Mouse (Mus musculus): ENCODE results near the gene Rnf121. TPM values are rescaled to one million over a fixed set of nuclear protein-coding genes. Genes with fewer than 3 reads are reported as not detected.
"Not testable (repeated sequence)": the region's sequence is repeated elsewhere in the genome, so short reads cannot be mapped to it uniquely, and the experiment has no call there.

Gene Rnf121
- polyA plus RNA-seq, 1 experiment from 2014 or later: 33.1 TPM

GRCm38 (mm10) chr7:102078517-102078916, 13.2 kb upstream of the Rnf121 start:
- no peak for ATAC-seq (ENCODE audit: low FRiP score)
- Histone ChIP-seq H3K4me2 (replicated peaks) (no peak overlapping the region), H3K27me3 (ENCODE audit: control insufficient read depth, insufficient read depth, low read length) (no peaks in the 10 kb centered on the region), H3K9ac (no peak overlapping the region), H3K9me3 (ENCODE audit: control insufficient read depth, low read length) (no peaks in the 10 kb centered on the region), H3K4me3 (replicated peaks; ENCODE audit: low read length) (no peak overlapping the region), H3K4me1 (replicated peaks; ENCODE audit: control insufficient read depth, insufficient read depth, low read length) (no peaks in the 10 kb centered on the region), H3K36me3 (replicated peaks; ENCODE audit: control insufficient read depth, insufficient read depth) (peaks cover 90% of the 10 kb centered on the region), H3K27ac (no peak overlapping the region)
- WGBS: 78% methylated on average over 7 of the region's 7 CpGs
- peak; percentile 52 for DNase-seq (ENCODE audit: low spot score)

GRCm38 (mm10) chr7:102076714-102077296, 11.5 kb upstream of the Rnf121 start:
- Histone ChIP-seq H3K36me3 (replicated peaks; ENCODE audit: control insufficient read depth, insufficient read depth) (peaks cover 91% of the 10 kb centered on the region), H3K27ac (no peak overlapping the region), H3K9me3 (ENCODE audit: control insufficient read depth, low read length) (no peaks in the 10 kb centered on the region), H3K4me3 (replicated peaks; ENCODE audit: low read length) (no peak overlapping the region), H3K9ac (no peak overlapping the region), H3K4me2 (replicated peaks) (no peak overlapping the region), H3K27me3 (ENCODE audit: control insufficient read depth, insufficient read depth, low read length) (no peaks in the 10 kb centered on the region), H3K4me1 (replicated peaks; ENCODE audit: control insufficient read depth, insufficient read depth, low read length) (no peaks in the 10 kb centered on the region)
- DNase-seq (ENCODE audit: low spot score): no peak
- WGBS: 78% methylated on average over 7 of the region's 7 CpGs
- no peak for ATAC-seq (ENCODE audit: low FRiP score)

DNA sequence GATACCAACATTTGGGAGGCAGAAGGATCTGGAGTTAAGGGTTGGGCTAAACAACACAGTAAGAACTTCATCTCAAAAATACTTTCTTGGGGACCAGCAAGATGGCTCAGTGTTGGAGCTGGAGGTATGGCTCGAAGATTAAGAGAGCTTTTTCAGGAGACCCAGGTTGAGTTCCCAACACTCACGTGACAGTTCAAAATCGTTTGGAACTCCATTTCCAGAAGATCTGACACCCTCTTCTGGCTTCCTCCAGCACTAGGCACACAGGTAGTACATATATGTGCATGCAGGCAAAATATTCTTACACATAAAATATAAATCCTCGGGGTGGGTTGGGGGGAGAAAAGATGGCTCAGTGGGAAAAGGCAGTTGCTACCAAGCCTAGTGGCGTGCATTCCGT, 1.1 kb upstream of the Rnf121 start:
- peak overlapping the region; percentile 65 for H3K4me3 ChIP-seq (replicated peaks; ENCODE audit: low read length)
- ATAC-seq (ENCODE audit: low FRiP score) (no peak), DNase-seq (ENCODE audit: low spot score) (no peak)
- H3K9ac ChIP-seq: peak overlapping the region; percentile 70; the same call in 1 of the 2 replicates
- 84% methylated on average over 6 of the region's 6 CpGs for WGBS
- H3K36me3 ChIP-seq (replicated peaks; ENCODE audit: control insufficient read depth, insufficient read depth): peaks cover 9% of the 10 kb centered on the region; the same call in 1 of the 2 replicates
- peak overlapping the region; percentile 75 for H3K4me2 ChIP-seq (replicated peaks)
- H3K27ac ChIP-seq: no peak overlapping the region
- no peaks in the 10 kb centered on the region for H3K27me3 ChIP-seq (ENCODE audit: control insufficient read depth, insufficient read depth, low read length)
- no peaks in the 10 kb centered on the region for H3K9me3 ChIP-seq (ENCODE audit: control insufficient read depth, low read length)
- H3K4me1 ChIP-seq (replicated peaks; ENCODE audit: control insufficient read depth, insufficient read depth, low read length): peaks cover 22% of the 10 kb centered on the region

- peak overlapping the region; percentile 75 for H3K4me2 ChIP-seq (replicated peaks)
- DNase-seq (ENCODE audit: low spot score): no peak
- no peaks in the 10 kb centered on the region for H3K27me3 ChIP-seq (ENCODE audit: control insufficient read depth, insufficient read depth, low read length)
- no peaks in the 10 kb centered on the region for H3K9me3 ChIP-seq (ENCODE audit: control insufficient read depth, low read length)
- peak overlapping the region; percentile 65 for H3K4me3 ChIP-seq (replicated peaks; ENCODE audit: low read length)
- H3K27ac ChIP-seq: peak overlapping the region; percentile 83
- peak; percentile 51 for ATAC-seq (ENCODE audit: low FRiP score)
- under 1% methylated on average over 9 of the region's 9 CpGs for WGBS
- peak overlapping the region; percentile 70 for H3K9ac ChIP-seq
- H3K4me1 ChIP-seq (replicated peaks; ENCODE audit: control insufficient read depth, insufficient read depth, low read length): peaks cover 22% of the 10 kb centered on the region
- peaks cover 4% of the 10 kb centered on the region; the same call in 1 of the 2 replicates for H3K36me3 ChIP-seq (replicated peaks; ENCODE audit: control insufficient read depth, insufficient read depth)
Observed at GRCm38 (mm10) chr7:102064655-102065045, 619 bp downstream of the Rnf121 start.

DNA sequence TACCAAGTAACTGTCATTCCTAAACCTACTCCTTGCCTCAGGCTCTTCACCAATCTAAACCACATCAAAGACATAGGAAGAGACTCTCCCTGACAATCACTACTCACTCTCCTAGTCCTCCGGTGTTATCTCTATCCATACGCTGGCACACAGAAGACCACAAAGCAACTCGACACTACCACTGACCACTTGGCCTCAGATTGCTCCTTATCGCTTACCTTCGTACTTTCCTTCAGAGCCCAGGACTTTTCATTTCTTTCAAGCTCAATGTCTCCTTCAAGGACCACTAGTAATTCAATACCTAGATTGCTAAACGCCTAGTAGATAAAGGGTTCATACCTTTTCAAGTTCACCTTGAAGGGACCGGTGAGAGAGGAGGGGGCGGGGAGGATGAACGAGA, 1.4 kb downstream of the Rnf121 start:
- ATAC-seq (ENCODE audit: low FRiP score) (no peak), DNase-seq (ENCODE audit: low spot score) (no peak)
- Histone ChIP-seq H3K4me2 (replicated peaks) (peak overlapping the region; percentile 75), H3K9me3 (ENCODE audit: control insufficient read depth, low read length) (no peaks in the 10 kb centered on the region), H3K9ac (peak overlapping the region; percentile 70; the same call in 1 of the 2 replicates), H3K4me1 (replicated peaks; ENCODE audit: control insufficient read depth, insufficient read depth, low read length) (peaks cover 22% of the 10 kb centered on the region), H3K27me3 (ENCODE audit: control insufficient read depth, insufficient read depth, low read length) (no peaks in the 10 kb centered on the region), H3K36me3 (replicated peaks; ENCODE audit: control insufficient read depth, insufficient read depth) (peaks cover 11% of the 10 kb centered on the region), H3K27ac (no peak overlapping the region), H3K4me3 (replicated peaks; ENCODE audit: low read length) (peak overlapping the region; percentile 65)
- 93% methylated on average over 9 of the region's 9 CpGs for WGBS

- no peak overlapping the region for H3K27ac ChIP-seq
- no peaks in the 10 kb centered on the region for H3K27me3 ChIP-seq (ENCODE audit: control insufficient read depth, insufficient read depth, low read length)
- no peak overlapping the region for H3K9ac ChIP-seq
- no peaks in the 10 kb centered on the region for H3K9me3 ChIP-seq (ENCODE audit: control insufficient read depth, low read length)
- H3K4me1 ChIP-seq (replicated peaks; ENCODE audit: control insufficient read depth, insufficient read depth, low read length): peaks cover 22% of the 10 kb centered on the region
- ATAC-seq (ENCODE audit: low FRiP score) (no peak), DNase-seq (ENCODE audit: low spot score) (no peak)
- H3K36me3 ChIP-seq (replicated peaks; ENCODE audit: control insufficient read depth, insufficient read depth): peaks cover 22% of the 10 kb centered on the region
- no peak overlapping the region for H3K4me2 ChIP-seq (replicated peaks)
- no peak overlapping the region for H3K4me3 ChIP-seq (replicated peaks; ENCODE audit: low read length)
- 98% methylated on average over 1 of the region's 1 CpGs for WGBS
Observed at GRCm38 (mm10) chr7:102062203-102062602, 3.1 kb downstream of the Rnf121 start.

DNA sequence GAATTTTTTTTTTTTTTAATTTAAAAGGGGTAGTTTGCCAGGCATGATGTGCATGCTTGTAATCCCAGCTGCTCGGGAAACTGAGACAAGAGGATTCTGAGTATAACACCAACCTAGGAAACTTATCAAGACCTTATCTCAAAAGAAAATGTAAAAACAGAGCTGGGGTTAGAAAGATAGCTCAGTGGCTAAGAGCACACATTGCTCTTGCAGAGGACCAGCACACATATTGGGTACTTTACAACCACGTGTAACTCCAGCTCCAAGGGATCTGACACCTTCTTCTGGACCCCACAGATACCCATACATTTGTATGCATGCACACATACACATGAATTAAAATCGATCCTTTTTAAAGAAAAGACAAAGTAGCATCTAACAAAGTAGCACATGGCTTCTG, 3.9 kb downstream of the Rnf121 start:
- WGBS: 94% methylated on average over 3 of the region's 3 CpGs
- no peak overlapping the region for H3K27ac ChIP-seq

DNA sequence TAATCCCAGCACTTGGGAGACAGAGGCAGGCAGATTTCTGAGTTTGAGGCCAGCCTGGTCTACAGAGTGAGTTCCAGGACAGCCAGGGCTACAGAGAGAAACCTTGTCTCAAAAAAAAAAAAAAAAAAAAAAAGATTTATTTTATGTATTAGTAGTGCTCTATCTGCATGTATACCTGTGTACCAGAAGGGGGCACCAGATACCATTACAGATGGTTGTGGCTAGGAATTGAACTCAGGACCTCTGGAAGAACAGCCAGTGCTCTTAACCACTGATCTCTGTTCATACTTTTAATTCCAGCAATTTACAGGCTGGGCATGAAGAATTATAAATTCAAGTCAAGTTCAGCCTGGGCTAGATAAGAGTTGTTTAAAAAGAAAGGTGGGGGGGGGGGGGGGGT, 16.7 kb downstream of the Rnf121 start:
- not testable (repeated sequence) for H3K4me2 ChIP-seq (replicated peaks); H3K4me1 ChIP-seq (replicated peaks; ENCODE audit: control insufficient read depth, insufficient read depth, low read length); H3K4me3 ChIP-seq (replicated peaks; ENCODE audit: low read length); H3K9ac ChIP-seq; H3K27me3 ChIP-seq (ENCODE audit: control insufficient read depth, insufficient read depth, low read length); H3K27ac ChIP-seq; ATAC-seq (ENCODE audit: low FRiP score); DNase-seq (ENCODE audit: low spot score); H3K9me3 ChIP-seq (ENCODE audit: control insufficient read depth, low read length)
- H3K36me3 ChIP-seq (replicated peaks; ENCODE audit: control insufficient read depth, insufficient read depth): peaks cover 15% of the 10 kb centered on the region

More for the DNA sequence above, 3.9 kb downstream of the Rnf121 start:
- Histone ChIP-seq H3K4me2 (replicated peaks) (no peak overlapping the region), H3K9ac (no peak overlapping the region), H3K36me3 (replicated peaks; ENCODE audit: control insufficient read depth, insufficient read depth) (peaks cover 29% of the 10 kb centered on the region), H3K9me3 (ENCODE audit: control insufficient read depth, low read length) (no peaks in the 10 kb centered on the region), H3K27me3 (ENCODE audit: control insufficient read depth, insufficient read depth, low read length) (no peaks in the 10 kb centered on the region), H3K4me3 (replicated peaks; ENCODE audit: low read length) (no peak overlapping the region), H3K4me1 (replicated peaks; ENCODE audit: control insufficient read depth, insufficient read depth, low read length) (peaks cover 20% of the 10 kb centered on the region)
- DNase-seq (ENCODE audit: low spot score): no peak
- ATAC-seq (ENCODE audit: low FRiP score): no peak

DNA sequence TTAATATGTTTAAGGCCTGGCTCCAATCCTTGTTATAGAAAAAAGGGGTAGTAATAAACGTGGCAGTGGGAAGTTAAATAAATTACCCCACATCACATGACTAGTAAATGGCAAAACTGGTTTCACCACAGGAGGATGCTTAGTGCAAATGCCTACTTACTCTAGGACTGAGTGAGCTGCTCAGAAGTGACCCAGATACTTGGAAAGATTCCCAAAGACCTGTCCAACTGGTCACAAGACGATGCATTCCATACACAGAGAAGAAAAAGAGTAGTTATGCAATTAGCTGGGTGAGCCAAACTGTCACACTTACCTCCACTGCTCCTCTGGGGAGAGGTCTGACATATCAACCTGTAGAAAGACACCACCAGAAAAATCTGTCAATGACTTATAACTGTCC, 23.0 kb downstream of the Rnf121 start:
- H3K4me2 ChIP-seq (replicated peaks): no peak overlapping the region
- no peak overlapping the region for H3K27ac ChIP-seq
- H3K4me1 ChIP-seq (replicated peaks; ENCODE audit: control insufficient read depth, insufficient read depth, low read length): no peaks in the 10 kb centered on the region
- no peak for DNase-seq (ENCODE audit: low spot score)
- H3K27me3 ChIP-seq (ENCODE audit: control insufficient read depth, insufficient read depth, low read length): no peaks in the 10 kb centered on the region
- H3K4me3 ChIP-seq (replicated peaks; ENCODE audit: low read length): no peak overlapping the region
- H3K9ac ChIP-seq: no peak overlapping the region
- H3K9me3 ChIP-seq (ENCODE audit: control insufficient read depth, low read length): no peaks in the 10 kb centered on the region
- no peak for ATAC-seq (ENCODE audit: low FRiP score)
- H3K36me3 ChIP-seq (replicated peaks; ENCODE audit: control insufficient read depth, insufficient read depth): peaks cover 52% of the 10 kb centered on the region
- 89% methylated on average over 2 of the region's 2 CpGs for WGBS

DNA sequence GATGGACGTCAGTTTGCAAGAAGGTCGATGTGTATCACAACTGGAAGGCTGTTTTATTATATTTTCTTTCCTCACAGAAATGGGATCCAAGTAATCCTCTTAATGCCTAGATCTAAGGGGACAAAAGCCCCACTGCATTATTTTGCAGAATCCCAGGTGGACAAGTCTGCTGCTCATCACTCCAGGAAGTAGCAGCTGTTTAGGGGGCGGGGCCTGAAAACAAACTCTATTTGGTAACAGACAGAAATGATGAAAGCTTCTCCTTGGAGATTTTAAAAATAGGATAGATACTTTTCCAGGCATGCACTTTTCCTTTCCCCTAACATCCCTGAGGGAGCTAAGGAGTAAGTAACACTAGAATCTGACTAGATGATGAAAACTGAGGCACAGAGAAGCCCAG, 28.0 kb downstream of the Rnf121 start:
- Histone ChIP-seq H3K4me1 (replicated peaks; ENCODE audit: control insufficient read depth, insufficient read depth, low read length) (no peaks in the 10 kb centered on the region), H3K36me3 (replicated peaks; ENCODE audit: control insufficient read depth, insufficient read depth) (peaks cover 98% of the 10 kb centered on the region), H3K4me2 (replicated peaks) (no peak overlapping the region), H3K27ac (no peak overlapping the region), H3K9ac (no peak overlapping the region), H3K4me3 (replicated peaks; ENCODE audit: low read length) (no peak overlapping the region), H3K27me3 (ENCODE audit: control insufficient read depth, insufficient read depth, low read length) (no peaks in the 10 kb centered on the region), H3K9me3 (ENCODE audit: control insufficient read depth, low read length) (no peaks in the 10 kb centered on the region)
- DNase-seq (ENCODE audit: low spot score) (no peak), ATAC-seq (ENCODE audit: low FRiP score) (no peak)
- WGBS: 94% methylated on average over 3 of the region's 3 CpGs
